Mouse (Mus musculus) kidney, adult 2 months (tissue): ENCODE data around the gene Coro2b.

ENCODE experiments used
- CTCF ChIP-seq: fragments of 200-500 bp; conservative IDR thresholded peaks from 2 replicates; pipeline ENCODE4 v1.5.1; 2011; ENCODE audit warnings: low read depth, mild to moderate bottlenecking, control low read depth, low read length, moderate library complexity, mixed read lengths; ENCODE audit not compliant: insufficient read depth, insufficient read length
- POLR2A ChIP-seq: fragments of 200-500 bp; IDR thresholded peaks from one replicate; pipeline ENCODE4 v1.6.1; 2011; ENCODE audit warnings: low read depth, low read length, control low read depth

GRCm38 (mm10) chr9:62435613-62436318 lies 101.1 kb downstream of the Coro2b start:
- TF ChIP-seq CTCF (no peak), POLR2A (no peak)
